Mouse (Mus musculus) spleen, postnatal 14 days (tissue): ENCODE measurements around the gene Cables2.

ENCODE experiments used
- DNase-seq, 2 experiments: peaks; one replicate each; pipeline ENCODE4 v3.0.0; 2021 to 2022; ENCODE audit warnings: low spot score in 2 of 2

Gene Cables2

DNA sequence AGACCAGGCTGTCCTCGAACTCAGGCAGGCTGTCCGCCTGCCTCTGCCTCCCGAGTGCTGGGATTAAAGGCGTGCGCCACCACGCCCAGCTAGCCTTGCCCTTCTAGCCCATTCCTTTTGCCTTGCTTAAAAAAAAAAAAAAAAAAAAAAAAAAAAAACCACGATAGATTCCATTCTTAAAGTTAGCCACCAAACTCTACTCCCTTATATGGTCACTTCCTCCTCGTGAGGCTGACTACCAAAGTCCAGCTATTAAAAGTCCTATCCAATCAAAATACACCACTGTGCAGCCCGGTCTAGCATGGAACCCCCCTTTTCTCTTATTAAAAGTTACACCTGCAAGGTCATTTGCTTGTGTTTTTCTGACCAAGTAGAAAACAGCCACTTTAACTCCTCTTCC is 17.6 kb downstream of the Cables2 start:
- DNase-seq, result no peak

DNA sequence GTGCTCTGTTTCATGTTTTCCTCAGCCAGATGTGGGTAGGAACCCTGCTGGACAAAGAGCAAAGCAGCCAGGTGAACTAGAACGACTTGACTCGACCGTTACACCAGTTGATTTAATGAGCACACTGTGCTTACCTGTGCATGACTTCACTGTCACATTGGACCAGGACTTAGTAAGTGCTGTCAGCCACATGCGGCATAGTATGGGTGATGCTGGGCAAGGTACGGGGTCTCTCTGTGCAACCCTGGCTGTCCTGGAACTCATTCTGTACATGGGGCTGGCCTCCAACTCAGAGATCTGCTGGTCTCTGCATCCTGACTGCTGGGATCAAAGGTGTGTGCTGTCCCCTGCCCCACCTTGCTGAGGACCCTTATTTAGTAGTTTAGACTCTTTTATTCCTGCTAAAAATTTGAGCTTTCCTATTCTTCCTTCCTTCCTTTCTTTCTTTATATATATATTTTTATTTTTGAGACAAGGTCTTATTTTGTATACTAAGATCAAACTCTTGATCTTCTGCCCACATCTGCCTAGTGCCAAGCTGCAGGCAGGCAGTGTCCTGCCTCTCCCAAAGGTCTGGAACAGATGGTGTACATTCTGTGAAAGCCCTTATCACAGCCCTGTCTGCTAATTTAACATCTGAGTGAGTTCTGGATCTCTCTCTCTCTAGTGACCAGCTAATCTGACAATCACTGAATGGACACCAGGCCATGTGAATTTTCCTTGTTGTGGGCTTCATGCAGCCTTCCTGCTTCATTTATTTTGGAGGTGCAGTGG is 18.7 kb downstream of the Cables2 start:
- no peak for DNase-seq

DNA sequence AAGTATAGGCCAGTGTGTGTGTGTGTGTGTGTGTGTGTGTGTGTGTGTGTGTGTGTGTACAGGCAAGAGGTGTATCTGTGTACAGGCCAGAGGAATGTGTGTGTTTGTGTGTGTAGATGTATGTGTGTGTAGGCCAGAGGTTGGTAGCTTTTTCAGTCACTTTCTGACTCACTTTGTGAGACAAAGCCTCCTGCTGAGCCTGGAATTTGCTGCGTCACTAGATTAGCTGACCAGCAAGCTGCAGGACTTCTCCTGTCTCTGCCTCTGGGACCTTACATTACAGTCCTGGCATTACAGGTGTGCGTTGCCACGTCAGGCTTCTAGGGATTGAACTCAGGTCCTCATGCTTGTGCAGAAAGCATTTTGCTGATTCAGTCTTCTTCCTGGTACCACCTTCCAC is 21.5 kb downstream of the Cables2 start:
- no peak for DNase-seq

DNA sequence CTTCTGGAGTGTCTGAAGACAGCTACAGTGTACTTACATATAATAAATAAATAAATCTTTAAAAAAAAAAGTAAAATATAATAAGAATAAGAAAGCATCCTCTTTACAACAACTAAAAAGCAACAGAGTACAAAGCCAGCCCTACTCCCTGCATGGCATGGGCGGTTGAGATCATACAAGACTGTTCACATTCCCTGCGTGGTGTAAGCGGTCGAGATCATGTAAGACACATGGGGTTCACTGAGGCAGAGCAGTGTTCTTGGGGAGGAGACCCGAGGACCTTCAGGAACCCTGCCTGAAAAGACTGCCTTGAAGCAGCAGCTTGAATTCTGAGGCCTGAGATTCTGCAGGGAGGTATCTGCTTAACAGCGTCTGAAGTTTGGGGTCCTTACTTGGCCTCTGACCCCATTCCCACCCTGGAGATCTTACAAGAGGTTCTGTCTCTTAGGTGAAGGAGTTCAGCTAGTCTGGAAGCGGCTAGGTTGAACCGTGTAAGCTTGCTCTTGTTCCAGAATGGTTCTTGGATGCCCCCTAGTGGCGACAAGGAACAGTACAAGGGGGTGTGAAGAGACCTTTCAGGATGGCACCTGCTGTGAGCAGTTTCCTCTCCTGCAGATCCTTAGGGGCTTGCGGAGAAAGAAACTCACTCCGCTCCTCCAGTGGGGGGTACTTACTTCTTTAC is 22.2 kb downstream of the Cables2 start:
- peak; percentile 47 to 75 for DNase-seq

DNA sequence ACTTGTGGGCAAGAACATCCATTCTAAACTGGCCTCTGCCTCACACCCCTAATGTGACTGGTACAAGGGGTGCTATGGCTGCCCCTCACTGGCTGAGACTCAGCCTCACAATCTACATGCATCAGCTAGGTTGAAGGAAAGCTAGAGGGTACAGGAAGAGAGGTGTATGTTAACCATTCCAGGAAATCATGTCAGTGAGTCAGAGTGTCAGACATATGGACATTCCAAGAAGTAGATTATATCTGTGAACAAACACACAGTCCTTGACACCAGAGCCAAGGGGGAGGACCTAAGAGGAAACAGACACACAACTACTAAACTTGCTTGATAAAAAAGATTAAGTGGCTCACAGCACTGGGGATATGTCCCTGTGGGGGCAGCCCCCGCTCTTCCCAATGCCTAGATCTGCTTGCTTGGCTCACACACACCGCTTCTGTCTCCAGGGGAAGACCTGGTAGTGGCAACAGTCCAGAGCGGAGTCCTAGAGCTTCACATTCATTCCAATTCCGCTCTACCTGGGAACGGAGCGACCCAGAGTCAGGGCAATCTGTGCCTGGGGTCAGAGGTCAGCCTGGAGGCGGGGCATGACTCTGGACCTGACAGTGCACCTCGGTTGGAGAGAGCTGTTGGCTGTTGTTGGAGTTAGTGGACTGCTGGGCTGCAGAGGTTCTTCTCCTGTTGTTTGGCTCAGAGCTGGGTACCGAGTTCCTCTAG is 24.2 kb downstream of the Cables2 start:
- DNase-seq, result no peak

DNA sequence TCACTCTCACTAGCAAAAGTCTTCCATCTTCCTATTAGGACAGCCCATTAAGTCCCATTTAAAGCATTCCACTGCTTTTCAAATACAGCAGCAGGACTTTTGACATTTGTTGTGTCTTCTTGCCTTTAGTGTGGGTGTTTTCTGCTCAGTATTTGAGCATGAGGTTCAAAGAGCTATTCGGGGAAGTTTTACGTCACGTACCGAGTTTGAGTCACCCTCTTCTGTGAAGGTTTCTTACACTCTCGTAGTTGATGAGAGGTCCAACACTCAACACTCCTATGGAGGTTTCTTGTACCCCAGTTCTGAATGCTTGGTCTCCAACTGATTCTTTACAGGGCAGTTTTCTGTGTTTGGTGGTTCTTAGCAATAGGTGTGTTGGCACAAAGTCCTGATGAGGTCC is 25.4 kb downstream of the Cables2 start:
- DNase-seq, result no peak

DNA sequence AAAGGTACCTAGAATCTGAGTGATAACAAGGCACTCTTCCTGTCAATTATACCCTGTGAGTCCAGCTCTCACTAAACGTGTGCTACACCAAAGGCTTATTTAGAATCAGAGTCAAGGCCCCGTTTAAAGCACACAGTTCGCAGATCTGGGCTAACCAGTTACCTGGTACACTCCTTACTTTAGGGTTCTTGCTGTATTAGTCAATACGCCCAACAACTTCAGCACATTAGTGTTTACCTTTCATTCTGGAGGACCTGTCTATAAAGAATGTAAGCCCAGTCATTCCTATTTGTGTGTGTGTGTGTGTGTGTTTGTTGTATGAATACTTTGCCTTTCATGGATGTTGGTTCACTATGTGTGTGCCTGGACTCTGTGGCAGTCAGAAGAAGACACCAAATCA is 30.2 kb downstream of the Cables2 start:
- no peak for DNase-seq

DNA sequence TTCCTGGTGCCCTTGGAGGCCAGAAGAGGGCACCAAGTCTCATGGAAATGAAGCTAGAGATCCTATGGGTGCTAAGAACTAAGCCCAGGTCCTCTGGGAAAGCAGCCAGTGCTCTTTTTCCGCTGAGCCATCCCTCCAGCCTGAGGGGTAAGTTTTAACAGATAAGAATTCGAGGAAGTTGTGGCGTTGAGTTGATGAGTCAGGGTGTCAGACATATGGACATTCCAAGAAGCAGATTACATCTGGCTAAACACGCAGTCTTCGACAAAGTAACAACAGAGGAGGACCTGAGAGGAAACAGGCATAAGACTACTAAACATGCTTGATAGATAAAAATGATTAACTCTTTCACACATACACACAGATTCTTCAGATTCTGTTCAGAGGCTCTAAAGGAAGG is 34.7 kb downstream of the Cables2 start:
- DNase-seq, result no peak

DNA sequence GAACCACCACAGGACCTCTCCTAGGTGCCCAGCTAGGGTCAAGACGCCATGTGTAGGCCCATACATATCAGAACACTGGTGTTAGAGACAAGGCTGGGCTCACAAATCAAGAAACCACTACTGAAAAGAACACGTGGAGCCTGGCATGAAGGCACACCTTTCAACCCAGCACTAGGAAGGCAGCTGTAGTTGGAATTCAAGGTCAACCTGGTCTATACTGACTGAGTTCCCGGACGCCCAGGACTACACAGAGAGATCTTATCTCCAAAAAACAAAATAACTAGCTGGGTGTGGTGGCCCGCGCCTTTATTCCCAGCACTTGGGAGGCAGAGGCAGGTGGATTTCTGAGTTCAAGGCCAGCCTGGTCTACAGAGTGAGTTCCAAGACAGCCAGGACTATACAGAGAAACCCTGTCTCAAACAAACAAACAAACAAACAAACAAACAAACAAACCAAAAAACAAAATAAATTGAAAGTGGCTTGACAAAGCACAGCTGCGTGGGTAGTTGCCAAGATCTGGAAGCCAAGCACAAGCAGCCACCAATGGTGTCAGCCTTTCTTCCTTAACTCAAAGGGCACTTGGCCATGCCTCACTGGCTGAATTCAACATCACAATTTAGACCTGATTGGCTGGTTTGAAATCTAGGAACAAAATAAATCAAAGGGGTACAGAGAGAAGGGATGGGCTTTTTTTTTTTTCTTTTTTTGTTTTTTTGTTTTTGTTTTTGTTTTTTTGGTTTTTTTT is 35.5 kb downstream of the Cables2 start:
- no peak for DNase-seq

DNA sequence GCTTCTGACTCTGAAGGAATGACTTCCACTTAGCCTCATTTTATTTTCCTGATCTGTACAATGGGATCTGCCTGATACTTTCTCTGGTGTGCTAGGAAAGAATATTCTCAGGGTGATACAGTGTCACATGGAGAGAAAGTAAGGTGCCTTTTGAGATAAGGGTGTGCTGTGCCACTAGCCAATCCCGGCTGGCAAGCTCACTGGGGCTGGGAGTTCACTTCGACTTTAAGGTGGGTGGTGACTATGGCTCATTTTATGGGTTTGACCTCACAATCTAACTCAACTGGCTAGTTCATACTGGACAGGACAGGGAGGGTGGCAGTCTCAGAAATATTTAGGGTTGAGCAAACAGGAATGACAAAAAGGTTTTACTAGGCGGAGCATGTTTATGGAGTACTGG is 36.4 kb downstream of the Cables2 start:
- DNase-seq, result no peak

DNA sequence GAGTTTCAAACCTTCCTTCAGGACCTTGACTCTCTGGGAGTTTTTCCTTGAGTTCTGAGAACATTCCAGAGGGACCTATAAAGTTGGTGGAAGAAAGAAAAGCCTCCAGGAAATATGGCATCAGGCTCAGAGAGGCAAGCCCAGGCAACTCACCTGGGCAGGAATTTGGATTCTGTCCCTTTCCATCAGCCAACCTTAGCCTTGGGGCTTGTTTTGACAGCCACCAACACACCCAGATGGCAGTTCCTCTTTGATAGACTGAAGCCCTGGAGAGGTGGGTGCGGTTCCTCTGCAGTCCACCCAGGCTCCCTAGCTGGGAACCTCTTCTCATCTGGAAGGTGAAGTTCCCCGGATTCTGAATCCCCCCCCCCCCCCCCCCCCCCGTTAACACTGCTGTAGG is 36.8 kb downstream of the Cables2 start:
- no peak for DNase-seq

DNA sequence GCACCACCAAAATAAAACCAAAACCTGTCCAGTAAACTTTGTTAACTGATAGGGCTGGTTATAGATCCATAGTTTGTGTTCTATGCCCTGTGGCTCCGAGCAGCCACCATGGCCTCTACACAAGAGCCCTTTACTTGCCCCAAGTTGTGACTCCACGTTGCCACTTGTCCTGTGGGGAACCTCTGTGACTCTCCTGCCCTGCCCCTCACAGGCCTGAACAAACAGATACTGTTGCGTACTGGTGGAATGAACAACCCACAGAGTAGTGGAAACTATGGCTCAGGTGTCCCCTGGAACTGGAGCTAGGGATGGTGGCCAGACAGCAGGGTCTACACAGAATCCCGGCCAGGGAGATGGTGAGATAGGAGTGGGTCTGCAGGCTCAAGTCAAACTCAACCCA is 37.5 kb downstream of the Cables2 start:
- DNase-seq, result no peak

DNA sequence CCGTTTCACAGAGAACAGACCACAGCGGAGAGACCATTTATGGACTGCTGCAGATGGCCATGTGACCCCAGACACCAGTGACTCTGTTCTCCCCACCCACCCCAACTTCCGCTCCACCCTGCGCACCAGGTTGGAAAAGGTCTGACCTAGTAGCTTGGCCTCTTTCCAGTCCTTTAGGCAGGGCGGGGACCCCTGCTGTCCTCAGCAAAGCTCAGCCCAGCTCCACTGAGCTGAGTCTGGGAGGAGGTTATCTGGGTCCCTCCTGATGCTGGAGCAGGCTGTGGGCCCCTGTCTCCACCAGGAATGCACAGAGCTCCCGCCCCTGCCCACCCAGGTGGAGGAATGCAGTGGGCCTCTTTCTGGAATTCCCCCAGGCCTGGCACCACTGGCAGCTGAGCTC is 38.3 kb downstream of the Cables2 start:
- no peak for DNase-seq

DNA sequence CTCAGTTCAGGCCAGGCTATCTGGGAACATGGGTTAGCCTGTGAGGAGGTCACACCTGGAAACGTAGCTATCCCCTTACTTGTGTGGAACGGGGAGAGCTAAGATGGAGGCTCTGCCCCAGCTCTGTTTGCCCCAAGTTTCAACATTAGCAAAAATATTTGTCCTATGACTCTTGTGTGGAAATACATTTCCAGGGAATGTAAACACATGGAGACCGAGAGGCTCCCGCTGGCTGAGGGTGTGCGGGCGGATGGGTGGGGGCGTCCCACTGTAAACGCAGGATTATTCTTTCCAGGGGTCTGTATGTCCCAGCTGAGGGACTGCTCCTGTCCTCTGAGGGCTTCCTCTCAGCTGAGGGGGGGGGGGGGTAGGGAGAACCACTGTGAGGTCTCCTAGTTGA is 38.9 kb downstream of the Cables2 start:
- DNase-seq, result no peak

DNA sequence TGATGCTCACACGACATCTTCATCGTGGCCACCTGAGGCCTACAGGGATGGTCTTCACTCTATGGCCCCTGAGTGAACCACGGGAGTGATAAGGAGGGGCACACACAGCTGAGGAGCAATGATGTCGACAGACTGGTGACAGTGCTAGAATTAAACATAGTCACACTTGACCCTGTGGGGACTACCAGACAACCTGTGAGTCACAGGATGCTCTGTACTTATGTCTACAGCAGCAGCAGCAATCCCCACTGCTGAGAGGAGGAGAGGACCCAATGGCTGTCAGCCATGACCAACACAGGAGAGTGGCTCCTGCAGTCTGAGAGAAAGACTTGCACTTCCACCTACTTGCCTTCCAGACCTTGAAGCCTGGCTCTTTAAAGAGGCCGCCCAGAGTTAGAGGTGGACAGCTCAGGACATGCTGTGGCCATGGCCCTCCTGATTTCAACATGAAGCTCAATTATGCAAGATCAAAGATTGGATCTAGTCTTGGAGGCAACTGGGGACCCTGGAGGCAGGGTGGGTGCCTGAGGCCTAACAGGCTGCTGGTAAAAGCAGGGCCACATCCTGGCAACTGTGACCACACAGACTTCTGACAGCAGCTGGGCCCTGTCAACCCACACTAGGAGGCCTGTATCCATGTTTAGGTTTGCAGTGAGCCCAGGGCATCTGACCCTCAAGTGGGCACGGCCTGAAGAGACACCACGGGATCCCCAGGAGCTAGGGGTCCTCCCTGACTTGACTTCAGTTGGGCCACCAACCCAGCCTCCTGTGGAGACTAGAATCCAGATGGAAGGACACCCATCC is 40.0 kb downstream of the Cables2 start:
- no peak for DNase-seq

DNA sequence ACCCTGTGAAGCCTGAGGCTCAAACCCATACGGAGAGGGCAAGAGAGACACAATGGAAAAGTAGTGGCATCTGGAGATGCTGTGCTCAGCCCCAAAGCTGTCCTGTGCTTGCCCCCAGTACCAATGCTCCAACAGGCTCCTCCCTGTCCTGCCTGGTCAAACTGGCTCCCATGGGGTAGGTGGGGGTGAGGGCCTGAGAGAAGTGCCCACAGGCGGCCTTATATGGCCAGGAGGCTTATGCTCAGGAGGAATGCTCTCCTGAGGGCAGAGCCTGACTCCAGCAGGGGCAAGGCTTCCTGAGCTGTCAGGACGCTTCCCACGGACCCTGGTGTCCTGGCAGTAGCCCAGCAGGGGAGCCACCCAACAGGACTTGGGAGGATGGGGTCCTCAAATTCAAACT is 42.8 kb downstream of the Cables2 start:
- no peak for DNase-seq

DNA sequence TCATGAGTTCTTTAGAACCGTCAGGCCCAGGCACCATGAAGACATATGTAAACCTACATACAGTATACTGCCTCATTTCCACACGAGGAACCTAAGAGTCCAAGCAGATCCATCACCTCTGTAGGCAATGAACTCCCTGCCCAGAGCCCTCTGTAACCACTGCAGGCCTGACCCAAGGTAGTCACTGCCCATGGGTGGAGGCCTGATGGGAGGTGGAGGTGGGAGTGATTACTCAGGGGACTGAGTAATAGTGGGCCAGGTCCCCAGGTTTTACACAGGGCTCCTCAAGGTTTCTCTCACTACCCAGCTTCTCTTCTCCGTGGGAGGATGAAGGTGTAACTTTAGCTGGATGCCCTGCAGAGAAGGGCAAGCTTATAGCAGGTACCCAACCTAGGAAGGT is 44.2 kb downstream of the Cables2 start:
- no peak for DNase-seq

DNA sequence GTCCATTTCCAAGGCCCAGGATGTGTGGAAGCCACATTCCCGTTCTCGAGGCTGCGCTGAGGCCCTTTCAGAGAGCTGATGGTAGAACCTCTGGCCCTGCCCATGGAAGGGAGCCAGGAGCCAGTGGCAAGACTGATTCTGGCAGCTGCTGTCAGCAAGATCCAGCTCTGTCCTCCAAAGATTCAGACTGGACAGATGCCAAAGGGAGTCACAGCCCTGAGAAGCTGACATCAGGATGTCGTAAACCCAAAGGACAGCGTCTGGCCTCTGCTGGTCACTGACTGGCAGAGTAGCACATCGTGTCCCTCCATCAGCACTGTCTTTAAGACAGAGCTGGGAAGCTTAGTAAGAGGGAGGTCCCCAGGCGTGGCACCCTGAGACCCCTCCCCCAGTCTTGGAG is 44.7 kb downstream of the Cables2 start:
- DNase-seq, result no peak

DNA sequence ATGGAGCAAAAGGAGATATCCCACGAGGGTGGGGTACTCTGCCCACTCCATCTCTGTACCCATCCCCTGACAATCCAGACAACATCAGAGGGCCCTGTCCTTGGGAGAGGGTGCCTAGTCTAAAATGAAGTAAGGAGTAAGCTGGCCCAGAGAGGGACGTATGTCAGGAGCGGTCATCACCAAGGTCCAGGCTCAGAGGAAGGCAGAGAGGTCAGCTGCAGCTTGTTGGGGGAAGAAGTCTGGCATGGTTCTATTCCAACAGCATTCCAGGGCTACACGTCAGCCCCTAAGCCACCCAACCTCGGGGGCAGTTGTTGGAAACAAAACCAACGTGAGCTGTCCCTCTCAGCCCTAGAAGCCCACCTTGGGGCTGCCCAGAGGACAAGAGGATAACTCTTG is 45.2 kb downstream of the Cables2 start:
- DNase-seq, result no peak

DNA sequence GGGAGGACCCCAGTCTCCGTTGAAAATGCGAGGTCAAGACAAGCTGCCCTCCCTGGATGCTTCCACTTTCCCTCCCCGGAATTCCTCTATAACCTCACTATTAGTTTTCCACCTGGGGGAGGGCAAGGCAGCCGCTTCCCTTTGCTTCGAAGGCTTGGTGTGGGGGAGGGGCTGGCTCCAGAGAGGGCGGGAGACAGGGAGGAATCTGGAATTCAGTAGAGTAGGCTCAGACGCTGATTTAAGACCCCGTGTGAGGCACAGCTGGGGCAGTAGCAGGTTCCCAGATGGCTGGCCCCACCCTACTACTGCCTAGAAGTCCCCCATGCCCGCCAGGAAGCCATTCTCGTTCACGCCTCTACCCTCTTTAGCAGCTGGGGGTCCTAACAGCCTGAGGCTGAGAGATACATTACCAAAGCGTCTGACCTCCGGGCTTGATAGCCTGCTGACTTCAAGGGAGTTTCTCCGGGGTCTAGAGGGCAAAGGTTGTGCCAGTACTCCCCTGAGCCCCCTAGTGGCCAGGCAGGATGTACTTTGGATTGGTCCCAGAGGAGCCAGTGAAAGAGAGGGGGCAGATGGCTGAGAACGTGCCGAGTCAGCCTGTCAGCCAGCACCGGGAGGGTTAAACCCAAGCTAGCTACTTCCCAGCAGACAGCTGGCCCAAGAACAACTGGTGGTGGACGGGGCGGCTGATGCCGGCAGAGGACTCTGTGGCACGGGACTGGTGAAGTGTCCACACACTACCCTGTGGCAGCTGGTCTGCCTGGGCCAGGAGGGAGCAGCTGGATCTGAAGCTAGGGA is 45.8 kb downstream of the Cables2 start:
- DNase-seq, result peak in 1 of 2 experiments; percentile 45
